Mouse (Mus musculus): Measurements from ENCODE around the gene Eomes. TPM values are rescaled to one million over a fixed set of nuclear protein-coding genes. Genes with fewer than 3 reads are reported as not detected.

The Eomes gene
- polyA plus RNA-seq, 1 experiment from 2014 or later: 24.1 TPM

- Histone ChIP-seq H3K4me2 (ENCODE audit: low read length) (0 out of 2 replicates have a peak overlapping the region, but pooled peaks have one; percentile 21), H3K4me1 (ENCODE audit: control insufficient read depth, insufficient read depth, low read length) (peaks cover 7% of the 10 kb centered on the region), H3K4me3 (ENCODE audit: low read depth, low read length) (no peak overlapping the region), H3K27me3 (replicated peaks; ENCODE audit: control insufficient read depth, insufficient read depth, low read length) (peaks cover 38% of the 10 kb centered on the region), H3K36me3 (ENCODE audit: control insufficient read depth, insufficient read depth, low read length) (no peaks in the 10 kb centered on the region), H3K9me3 (replicated peaks; ENCODE audit: control insufficient read depth, low read length) (no peaks in the 10 kb centered on the region), H3K27ac (ENCODE audit: low read depth, low read length) (no peak overlapping the region), H3K9ac (ENCODE audit: low read length) (no peak overlapping the region)
- 11% methylated on average over 16 of the region's 16 CpGs for WGBS
- ATAC-seq (peak; percentile 26; the same call in 1 of the 2 replicates), DNase-seq (ENCODE audit: low spot score) (no peak)
Observed at GRCm38 (mm10) chr9:118469272-118469671, 8.7 kb upstream of the Eomes start.

GRCm38 (mm10) chr9:118471296-118471695 lies 6.7 kb upstream of the Eomes start:
- Histone ChIP-seq H3K27ac (ENCODE audit: low read depth, low read length) (no peak overlapping the region), H3K27me3 (replicated peaks; ENCODE audit: control insufficient read depth, insufficient read depth, low read length) (peaks cover 50% of the 10 kb centered on the region), H3K4me3 (ENCODE audit: low read depth, low read length) (no peak overlapping the region), H3K4me2 (ENCODE audit: low read length) (no peak overlapping the region), H3K9me3 (replicated peaks; ENCODE audit: control insufficient read depth, low read length) (no peaks in the 10 kb centered on the region), H3K9ac (ENCODE audit: low read length) (no peak overlapping the region), H3K36me3 (ENCODE audit: control insufficient read depth, insufficient read depth, low read length) (no peaks in the 10 kb centered on the region), H3K4me1 (ENCODE audit: control insufficient read depth, insufficient read depth, low read length) (peaks cover 9% of the 10 kb centered on the region)
- 25% methylated on average over 3 of the region's 3 CpGs for WGBS
- DNase-seq (ENCODE audit: low spot score) (no peak), ATAC-seq (no peak)

- Histone ChIP-seq H3K27ac (ENCODE audit: low read depth, low read length) (peak overlapping the region; percentile 76), H3K9me3 (replicated peaks; ENCODE audit: control insufficient read depth, low read length) (no peaks in the 10 kb centered on the region), H3K27me3 (replicated peaks; ENCODE audit: control insufficient read depth, insufficient read depth, low read length) (peaks cover 63% of the 10 kb centered on the region), H3K36me3 (ENCODE audit: control insufficient read depth, insufficient read depth, low read length) (no peaks in the 10 kb centered on the region), H3K9ac (ENCODE audit: low read length) (peak overlapping the region; percentile 52), H3K4me1 (ENCODE audit: control insufficient read depth, insufficient read depth, low read length) (peaks cover 14% of the 10 kb centered on the region), H3K4me3 (ENCODE audit: low read depth, low read length) (peak overlapping the region; percentile 47), H3K4me2 (ENCODE audit: low read length) (peak overlapping the region; percentile 60)
- peak; percentile 73 for DNase-seq (ENCODE audit: low spot score)
- WGBS: under 1% methylated on average over 22 of the region's 22 CpGs
- ATAC-seq: peak; percentile 54
Observed at GRCm38 (mm10) chr9:118476211-118476765, 1.7 kb upstream of the Eomes start.

- H3K4me3 ChIP-seq (ENCODE audit: low read depth, low read length): peak overlapping the region; percentile 47
- DNase-seq (ENCODE audit: low spot score) (peak; percentile 73), ATAC-seq (peak; percentile 33)
- H3K27me3 ChIP-seq (replicated peaks; ENCODE audit: control insufficient read depth, insufficient read depth, low read length): peaks cover 58% of the 10 kb centered on the region
- peak overlapping the region; percentile 52 for H3K9ac ChIP-seq (ENCODE audit: low read length)
- peaks cover 14% of the 10 kb centered on the region for H3K4me1 ChIP-seq (ENCODE audit: control insufficient read depth, insufficient read depth, low read length)
- under 1% methylated on average over 33 of the region's 33 CpGs for WGBS
- H3K27ac ChIP-seq (ENCODE audit: low read depth, low read length): peak overlapping the region; percentile 76
- no peaks in the 10 kb centered on the region for H3K9me3 ChIP-seq (replicated peaks; ENCODE audit: control insufficient read depth, low read length)
- H3K36me3 ChIP-seq (ENCODE audit: control insufficient read depth, insufficient read depth, low read length): no peaks in the 10 kb centered on the region
- peak overlapping the region; percentile 60 for H3K4me2 ChIP-seq (ENCODE audit: low read length)
Observed at GRCm38 (mm10) chr9:118476766-118477271, 1.2 kb upstream of the Eomes start.

- peaks cover 14% of the 10 kb centered on the region for H3K4me1 ChIP-seq (ENCODE audit: control insufficient read depth, insufficient read depth, low read length)
- ATAC-seq (peak; percentile 57; the same call in 1 of the 2 replicates), DNase-seq (ENCODE audit: low spot score) (no peak)
- peak overlapping the region; percentile 60 for H3K4me2 ChIP-seq (ENCODE audit: low read length)
- H3K4me3 ChIP-seq (ENCODE audit: low read depth, low read length): peak overlapping the region; percentile 47
- no peaks in the 10 kb centered on the region for H3K36me3 ChIP-seq (ENCODE audit: control insufficient read depth, insufficient read depth, low read length)
- 1% methylated on average over 31 of the region's 31 CpGs for WGBS
- no peaks in the 10 kb centered on the region for H3K9me3 ChIP-seq (replicated peaks; ENCODE audit: control insufficient read depth, low read length)
- peaks cover 64% of the 10 kb centered on the region for H3K27me3 ChIP-seq (replicated peaks; ENCODE audit: control insufficient read depth, insufficient read depth, low read length)
- H3K27ac ChIP-seq (ENCODE audit: low read depth, low read length): peak overlapping the region; percentile 76
- H3K9ac ChIP-seq (ENCODE audit: low read length): peak overlapping the region; percentile 52
Observed at GRCm38 (mm10) chr9:118477281-118477931, 606 bp upstream of the Eomes start.

GRCm38 (mm10) chr9:118478458-118478838 lies 436 bp downstream of the Eomes start:
- no peaks in the 10 kb centered on the region for H3K36me3 ChIP-seq (ENCODE audit: control insufficient read depth, insufficient read depth, low read length)
- H3K27ac ChIP-seq (ENCODE audit: low read depth, low read length): peak overlapping the region; percentile 63
- H3K4me2 ChIP-seq (ENCODE audit: low read length): peak overlapping the region; percentile 60
- peaks cover 63% of the 10 kb centered on the region for H3K27me3 ChIP-seq (replicated peaks; ENCODE audit: control insufficient read depth, insufficient read depth, low read length)
- peaks cover 14% of the 10 kb centered on the region for H3K4me1 ChIP-seq (ENCODE audit: control insufficient read depth, insufficient read depth, low read length)
- ATAC-seq (peak; percentile 37), DNase-seq (ENCODE audit: low spot score) (peak; percentile 67)
- WGBS: 0% methylated on average over 22 of the region's 29 CpGs
- H3K4me3 ChIP-seq (ENCODE audit: low read depth, low read length): peak overlapping the region; percentile 47
- peak overlapping the region; percentile 68 for H3K9ac ChIP-seq (ENCODE audit: low read length)
- no peaks in the 10 kb centered on the region for H3K9me3 ChIP-seq (replicated peaks; ENCODE audit: control insufficient read depth, low read length)

GRCm38 (mm10) chr9:118478839-118479507 lies 961 bp downstream of the Eomes start:
- ATAC-seq: peak; percentile 56
- Histone ChIP-seq H3K36me3 (ENCODE audit: control insufficient read depth, insufficient read depth, low read length) (no peaks in the 10 kb centered on the region), H3K27me3 (replicated peaks; ENCODE audit: control insufficient read depth, insufficient read depth, low read length) (peaks cover 66% of the 10 kb centered on the region), H3K9me3 (replicated peaks; ENCODE audit: control insufficient read depth, low read length) (no peaks in the 10 kb centered on the region), H3K4me1 (ENCODE audit: control insufficient read depth, insufficient read depth, low read length) (peaks cover 14% of the 10 kb centered on the region), H3K4me2 (ENCODE audit: low read length) (peak overlapping the region; percentile 60), H3K4me3 (ENCODE audit: low read depth, low read length) (peak overlapping the region; percentile 47), H3K9ac (ENCODE audit: low read length) (peak overlapping the region; percentile 68), H3K27ac (ENCODE audit: low read depth, low read length) (peak overlapping the region; percentile 63)
- WGBS: under 1% methylated on average over 71 of the region's 87 CpGs
- DNase-seq (ENCODE audit: low spot score): peak; percentile 50

GRCm38 (mm10) chr9:118479508-118480291 lies 1.7 kb downstream of the Eomes start:
- peak overlapping the region; percentile 68 for H3K9ac ChIP-seq (ENCODE audit: low read length)
- H3K36me3 ChIP-seq (ENCODE audit: control insufficient read depth, insufficient read depth, low read length): no peaks in the 10 kb centered on the region
- peak overlapping the region; percentile 63; the same call in 1 of the 2 replicates for H3K27ac ChIP-seq (ENCODE audit: low read depth, low read length)

More at GRCm38 (mm10) chr9:118479508-118480291, 1.7 kb downstream of the Eomes start:
- H3K9me3 ChIP-seq (replicated peaks; ENCODE audit: control insufficient read depth, low read length): no peaks in the 10 kb centered on the region
- WGBS: 3% methylated on average over 23 of the region's 23 CpGs
- ATAC-seq: no peak
- H3K4me3 ChIP-seq (ENCODE audit: low read depth, low read length): peak overlapping the region; percentile 47
- DNase-seq (ENCODE audit: low spot score): no peak
- H3K4me2 ChIP-seq (ENCODE audit: low read length): peak overlapping the region; percentile 60
- peaks cover 14% of the 10 kb centered on the region for H3K4me1 ChIP-seq (ENCODE audit: control insufficient read depth, insufficient read depth, low read length)
- peaks cover 69% of the 10 kb centered on the region for H3K27me3 ChIP-seq (replicated peaks; ENCODE audit: control insufficient read depth, insufficient read depth, low read length)
